Mouse (Mus musculus) stomach, postnatal 0 days (tissue): Measurements from ENCODE around the gene Tcerg1l.

ENCODE experiments used
- CTCF ChIP-seq: IDR thresholded peaks from 2 replicates; pipeline ENCODE4 v1.5.1; 2016; ENCODE audit warnings: antibody characterized with exemption, low read depth, mild to moderate bottlenecking, moderate library complexity
- EP300 ChIP-seq: optimal IDR thresholded peaks from 2 replicates; pipeline ENCODE3; 2016; ENCODE audit warnings: antibody characterized with exemption

- TF ChIP-seq EP300 (no peak), CTCF (no peak)
Measured at GRCm38 (mm10) chr7:138378546-138378945, 19.0 kb downstream of the Tcerg1l start.
